Mouse (Mus musculus) olfactory bulb, adult 2 months (tissue): Measurements from ENCODE around the gene Col23a1.

Source experiments
- CTCF ChIP-seq: fragments of 200-500 bp; IDR thresholded peaks from 2 replicates; pipeline ENCODE4 v1.5.1; 2012; ENCODE audit warnings: low read depth, mild to moderate bottlenecking, low read length, moderate library complexity; ENCODE audit not compliant: insufficient read depth
- POLR2A ChIP-seq: fragments of 200-500 bp; IDR thresholded peaks from 2 replicates; pipeline ENCODE4 v1.6.1; 2012; ENCODE audit warnings: mild to moderate bottlenecking, low read depth, low read length, moderate library complexity; ENCODE audit not compliant: insufficient read depth

DNA sequence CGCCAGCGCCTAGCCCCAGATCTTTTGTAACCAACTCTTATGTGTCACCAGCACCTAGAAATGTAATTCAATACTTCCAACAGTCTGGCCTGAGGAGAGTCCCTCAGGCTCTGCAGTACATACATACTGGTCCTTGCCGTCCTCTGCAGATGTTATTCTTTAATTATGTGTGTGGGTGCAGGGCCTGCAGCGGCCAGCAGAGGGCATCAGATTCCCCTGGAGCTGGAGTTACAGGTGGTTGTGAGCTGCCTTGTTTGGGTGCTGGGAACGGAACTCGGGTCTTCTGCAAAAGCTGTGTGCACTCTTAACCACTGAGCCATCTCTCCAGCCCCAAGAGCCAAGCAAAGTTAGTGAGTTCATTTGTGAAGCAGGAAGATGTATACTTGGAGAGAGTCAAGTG lies 276.2 kb downstream of the Col23a1 start:
- TF ChIP-seq POLR2A (no peak), CTCF (no peak)
